Comparison of ENCODE assay signal across 29 mouse cellular contexts in the genomic region with DNA sequence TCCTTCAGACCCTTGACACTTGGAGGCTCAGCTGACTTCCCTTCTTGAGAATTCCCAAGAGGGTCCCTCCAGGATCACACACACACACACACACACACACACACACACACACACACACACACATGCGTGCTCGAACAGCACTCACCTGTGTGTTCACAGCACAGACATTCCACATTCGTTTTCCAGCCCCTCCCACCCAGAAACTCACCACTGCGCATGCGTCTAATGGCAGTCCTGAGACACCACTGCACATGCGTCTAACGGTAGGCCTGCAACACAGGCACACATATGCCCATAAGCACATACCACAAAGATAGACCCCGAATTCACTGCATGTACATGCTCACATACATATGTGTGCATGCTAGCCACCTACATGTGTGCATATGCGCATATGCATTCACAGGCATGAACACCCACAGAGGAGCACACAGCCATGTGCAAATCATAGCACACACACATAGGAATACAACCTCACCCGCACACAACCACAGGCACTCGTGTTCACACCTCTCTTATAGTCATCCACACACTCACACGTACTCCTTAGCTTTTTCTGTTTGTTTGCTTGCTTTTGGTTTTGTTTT. TPM values are rescaled to one million over a fixed set of nuclear protein-coding genes. Genes with fewer than 3 reads are reported as not detected.
"Had no signal": no experiment of that assay in that cellular context is flagged by ENCODE, and none has a peak within 500 bp of the region (broad histone marks: within the 10 kb centered on the region; RNA-seq: fewer than 3 reads in every experiment).

No protein-coding gene starts in this region.

- H3K27me3 ChIP-seq: limb, embryonic 15.5 days had no signal

- H3K27ac ChIP-seq: gastrocnemius, adult 2 months; heart, embryonic 10.5 days; hindbrain, embryonic 14.5 days; kidney, embryonic 15.5 days; kidney, postnatal 0 days; limb, embryonic 13.5 days; limb, embryonic 15.5 days; liver, embryonic 12.5 days; liver, embryonic 14.5 days had no signal

- DNase-seq: gastrocnemius, adult 2 months; gastrocnemius, postnatal 10 days; gastrocnemius, postnatal 25 days; heart, adult 18-20 months; heart, postnatal 10 days; heart, postnatal 4 days; kidney, adult 11 months; kidney, adult 2 months; kidney, adult 9 months; kidney, postnatal 14 days; kidney, postnatal 36 days; layer of hippocampus, adult 9-11 months; layer of hippocampus, postnatal 36 days; left cerebral cortex, postnatal 4 days had no signal

- H3K4me2 ChIP-seq: heart, embryonic 12.5 days; hindbrain, embryonic 14.5 days; kidney, embryonic 15.5 days; limb, embryonic 13.5 days; limb, embryonic 15.5 days; liver, embryonic 12.5 days had no signal

- H3K9me3 ChIP-seq: heart, embryonic 10.5 days; heart, embryonic 12.5 days; kidney, embryonic 15.5 days; limb, embryonic 13.5 days; limb, embryonic 15.5 days; liver, embryonic 12.5 days had no signal

- ATAC-seq: hindbrain, embryonic 16.5 days; intestine, embryonic 16.5 days; liver, embryonic 12.5 days had no signal

- H3K4me3 ChIP-seq: gastrocnemius, adult 2 months; heart, embryonic 10.5 days; heart, embryonic 12.5 days; kidney, embryonic 15.5 days; limb, embryonic 13.5 days; limb, embryonic 15.5 days; liver, embryonic 12.5 days had no signal

- H3K9ac ChIP-seq: heart, embryonic 12.5 days; hindbrain, embryonic 14.5 days; kidney, embryonic 15.5 days; limb, embryonic 13.5 days; limb, embryonic 15.5 days; liver, embryonic 12.5 days; liver, embryonic 14.5 days had no signal

- H3K36me3 ChIP-seq: heart, embryonic 10.5 days; heart, embryonic 12.5 days; kidney, embryonic 15.5 days; limb, embryonic 13.5 days; limb, embryonic 15.5 days; liver, embryonic 12.5 days had no signal

RNA-seq across cellular contexts. Expression of a gene that starts 29.7 kb away (rescaled TPM):
- total RNA-seq: liver, adult 2 months had no signal
- polyA plus RNA-seq: liver, adult 2 months had no signal

RNA-seq across cellular contexts. Expression of a gene that starts 34.4 kb away (rescaled TPM):
- total RNA-seq: granulocyte monocyte progenitor cell, adult 5-6 weeks; liver, adult 2 months had no signal
- polyA plus RNA-seq: liver, adult 2 months had no signal

RNA-seq across cellular contexts. Expression of a gene that starts 55.1 kb away (rescaled TPM):
- total RNA-seq: granulocyte monocyte progenitor cell, adult 5-6 weeks; left cerebral cortex, adult 18-20 months; left cerebral cortex, postnatal 4 days; liver, adult 2 months had no signal
- polyA plus RNA-seq: intestine, embryonic 16.5 days; kidney, postnatal 0 days; limb, embryonic 11.5 days; liver, adult 2 months; liver, embryonic 12.5 days; liver, embryonic 14.5 days had no signal

RNA-seq across cellular contexts. Expression of a gene that starts 58.4 kb away (rescaled TPM):
- total RNA-seq: granulocyte monocyte progenitor cell, adult 5-6 weeks had no signal
